Comparison of ENCODE assay signal across 10 mouse cellular contexts in the genomic region with DNA sequence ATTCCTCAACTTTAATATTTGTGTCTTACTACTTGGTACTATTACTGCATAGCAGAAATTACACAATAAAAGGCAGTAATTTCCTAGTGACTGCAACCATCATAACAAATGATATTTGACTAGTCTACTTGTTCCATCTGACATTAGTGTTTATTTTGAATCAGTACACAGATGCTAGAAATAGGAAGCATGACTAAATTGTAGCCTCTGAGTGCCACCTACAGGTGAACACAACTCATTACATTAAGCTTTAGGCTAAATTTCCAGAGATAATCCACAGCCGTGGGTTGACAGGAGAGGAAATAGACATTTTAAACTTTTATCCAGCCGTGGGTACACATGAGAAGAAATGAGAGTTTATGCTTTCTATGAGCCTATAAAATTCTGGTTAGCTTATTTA. TPM values are rescaled to one million over a fixed set of nuclear protein-coding genes. Genes with fewer than 3 reads are reported as not detected.
DNase-seq lines count a peak whose midpoint lies in the region; ATAC-seq lines count a peak whose summit lies in the region.
"Had no signal": no experiment of that assay in that cellular context is flagged by ENCODE, and none has a peak within 500 bp of the region (broad histone marks: within the 10 kb centered on the region; RNA-seq: fewer than 3 reads in every experiment).

No protein-coding gene starts in this region.

- H3K27me3 ChIP-seq in neural tube, embryonic 14.5 days (ENCODE audit: control insufficient read depth, insufficient read depth, low read length) = no peaks in the 10 kb centered on the region

- H3K4me2 ChIP-seq in neural tube, embryonic 14.5 days (ENCODE audit: low read depth, low read length) = no peak overlapping the region

- peak; percentile 51 for DNase-seq in kidney, adult 9 months
- no peak for DNase-seq in kidney, adult 11 months
- DNase-seq in adipocyte (ENCODE audit: low spot score) = peak; percentile 73
- peak; percentile 20 for DNase-seq in left cerebral cortex, postnatal 4 days
- no peak for DNase-seq in urinary bladder, postnatal 4 days (ENCODE audit: low spot score in 2 of 2)

- intact Hi-C loops in left cerebral cortex, postnatal 4 days (cut with DNase I) = loop anchor here (2.0 kb wide), 1 partner anchor 505 kb away; no protein-coding TSS in a partner anchor

- ATAC-seq in CD4-positive, CD25-positive, alpha-beta regulatory T cell, adult 4 months = peak; percentile 93
- ATAC-seq in erythroblast, adult 5-6 weeks (replicated peaks; ENCODE audit: low FRiP score, poor library complexity, severe bottlenecking) = peak; percentile 82
- ATAC-seq in neural tube, embryonic 14.5 days (ENCODE audit: low read depth) = peak; percentile 71; the same call in 1 of the 2 replicates

- WGBS in neural tube, embryonic 14.5 days = 17% methylated on average over 2 of the region's 2 CpGs

- no peak overlapping the region for H3K4me3 ChIP-seq in neural tube, embryonic 14.5 days (ENCODE audit: low read depth, low read length)
- H3K4me3 ChIP-seq: erythroblast, embryonic 14.5 days had no signal

- H3K27ac ChIP-seq in neural tube, embryonic 14.5 days (ENCODE audit: low read depth, low read length) = no peak overlapping the region
- H3K27ac ChIP-seq: macrophage had no signal

- H3K4me1 ChIP-seq in neural tube, embryonic 14.5 days (ENCODE audit: control insufficient read depth, insufficient read depth, low read length) = no peaks in the 10 kb centered on the region

- no peak overlapping the region for H3K9ac ChIP-seq in neural tube, embryonic 14.5 days (replicated peaks; ENCODE audit: low read depth, low read length)

- no peaks in the 10 kb centered on the region for H3K9me3 ChIP-seq in neural tube, embryonic 14.5 days (ENCODE audit: control insufficient read depth, low read length)

- peaks cover 10% of the 10 kb centered on the region; the same call in 1 of the 2 replicates for H3K36me3 ChIP-seq in neural tube, embryonic 14.5 days (ENCODE audit: control insufficient read depth, insufficient read depth, low read length)

RNA-seq across cellular contexts. Expression of a gene that starts 2.6 kb away (rescaled TPM):
- polyA plus RNA-seq in CD4-positive, CD25-positive, alpha-beta regulatory T cell, adult 4 months (2017; shearing (Covaris generic)) = 10 to 100 TPM; 10.7 to 19.2 TPM
- 5.6 and 6.5 TPM in 2 replicates for total RNA-seq in erythroblast, adult 5-6 weeks (2015; ENCODE audit: low replicate concordance)
- total RNA-seq in erythroblast, adult 5-6 weeks (2017; ENCODE audit: low replicate concordance) = 12.1 and 22.0 TPM in 2 replicates
- total RNA-seq in left cerebral cortex, postnatal 4 days (2021) = 10 to 100 TPM; 14.0 to 15.5 TPM
- 13.6 and 14.2 TPM in 2 replicates for polyA plus RNA-seq in neural tube, embryonic 14.5 days (2014; fragmentation: Nextera tagmentation; extraction: Ambion mirVana)

RNA-seq across cellular contexts. Expression of a gene that starts 27.3 kb away (rescaled TPM):
- 10 to 100 TPM; 37.9 to 48.4 TPM for polyA plus RNA-seq in CD4-positive, CD25-positive, alpha-beta regulatory T cell, adult 4 months (2017; shearing (Covaris generic))
- total RNA-seq in erythroblast, adult 5-6 weeks (2015; ENCODE audit: low replicate concordance) = 7.5 and 9.0 TPM in 2 replicates
- total RNA-seq in erythroblast, adult 5-6 weeks (2017; ENCODE audit: low replicate concordance) = 12.1 and 14.7 TPM in 2 replicates
- total RNA-seq in left cerebral cortex, postnatal 4 days (2021) = 10 to 100 TPM; 31.0 to 31.2 TPM
- 25.0 and 26.4 TPM in 2 replicates for polyA plus RNA-seq in neural tube, embryonic 14.5 days (2014; fragmentation: Nextera tagmentation; extraction: Ambion mirVana)

Comparison
In these comparisons a context has a peak if more than half of its experiments do, and no peak if none do; other contexts are left out.
1. DNase-seq: peak in kidney, adult 9 months (single experiment), adipocyte (single experiment) and left cerebral cortex, postnatal 4 days (single experiment); none in kidney, adult 11 months (single experiment) and urinary bladder, postnatal 4 days (0 of 2).
2. Peak in every context shown above with its lines, with median percentiles within 50 percentile points of each other: ATAC-seq.